Mouse (Mus musculus): ENCODE measurements around the gene Eps8l3. TPM values are rescaled to one million over a fixed set of nuclear protein-coding genes. Genes with fewer than 3 reads are reported as not detected.

Gene Eps8l3
- polyA plus RNA-seq, 1 experiment from 2014 or later = not detected

GRCm38 (mm10) chr3:107941261-107941660 lies 64.2 kb downstream of the Eps8l3 start:
- Histone ChIP-seq H3K36me3 (no peaks in the 10 kb centered on the region), H3K9me3 (no peaks in the 10 kb centered on the region), H3K4me3 (no peak overlapping the region), H3K27me3 (ENCODE audit: insufficient read depth, poor library complexity, severe bottlenecking) (peaks cover 5% of the 10 kb centered on the region; the same call in 1 of the 2 replicates), H3K27ac (no peak overlapping the region), H3K4me1 (replicated peaks) (peaks cover 17% of the 10 kb centered on the region)
- no peak for DNase-seq (ENCODE audit: low spot score)
- WGBS = 85% methylated on average over 4 of the region's 4 CpGs

Other genes starting within 250 kb of the Eps8l3 start
- not detected in 2 replicates for gene Gm10961, start 245.9 kb upstream of the Eps8l3 start, polyA plus RNA-seq (2016; fragmentation: Nextera tagmentation; extraction: Ambion mirVana)
- 68.2 and 89.6 TPM in 2 replicates for gene Strip1, start 245.5 kb upstream of the Eps8l3 start, polyA plus RNA-seq (2016; fragmentation: Nextera tagmentation; extraction: Ambion mirVana)
- gene Ahcyl1, start 180.7 kb upstream of the Eps8l3 start, polyA plus RNA-seq (2016; fragmentation: Nextera tagmentation; extraction: Ambion mirVana) = 86.7 and 90.7 TPM in 2 replicates
- 7.2 TPM in 2 replicates for gene Csf1, start 116.8 kb upstream of the Eps8l3 start, polyA plus RNA-seq (2016; fragmentation: Nextera tagmentation; extraction: Ambion mirVana)
- gene Gstm5, start 18.6 kb downstream of the Eps8l3 start, polyA plus RNA-seq (2016; fragmentation: Nextera tagmentation; extraction: Ambion mirVana) = 219 and 233 TPM in 2 replicates
- gene Gstm7, start 54.6 kb downstream of the Eps8l3 start, polyA plus RNA-seq (2016; fragmentation: Nextera tagmentation; extraction: Ambion mirVana) = 19.3 and 49.5 TPM in 2 replicates
- gene Gstm6, start 66.5 kb downstream of the Eps8l3 start, polyA plus RNA-seq (2016; fragmentation: Nextera tagmentation; extraction: Ambion mirVana) = 10.8 and 10.9 TPM in 2 replicates
- gene Gstm3, start 92.1 kb downstream of the Eps8l3 start, polyA plus RNA-seq (2016; fragmentation: Nextera tagmentation; extraction: Ambion mirVana) = not detected in 2 replicates
- 20.7 and 25.7 TPM in 2 replicates for gene Gstm2, start 109.2 kb downstream of the Eps8l3 start, polyA plus RNA-seq (2016; fragmentation: Nextera tagmentation; extraction: Ambion mirVana)
- gene Gstm1, start 140.7 kb downstream of the Eps8l3 start, polyA plus RNA-seq (2016; fragmentation: Nextera tagmentation; extraction: Ambion mirVana) = 38.6 and 44.4 TPM in 2 replicates
- gene Gstm4, start 167.7 kb downstream of the Eps8l3 start, polyA plus RNA-seq (2016; fragmentation: Nextera tagmentation; extraction: Ambion mirVana) = 12.8 and 13.9 TPM in 2 replicates
- gene Ampd2, start 209.4 kb downstream of the Eps8l3 start, polyA plus RNA-seq (2016; fragmentation: Nextera tagmentation; extraction: Ambion mirVana) = 53.3 and 58.7 TPM in 2 replicates
- gene Gnat2, start 215.6 kb downstream of the Eps8l3 start, polyA plus RNA-seq (2016; fragmentation: Nextera tagmentation; extraction: Ambion mirVana) = 0.46 and 0.81 TPM in 2 replicates